Mouse (Mus musculus): Measurements from ENCODE around the gene Epha3.

The Epha3 gene

GRCm38 (mm10) chr16:63783544-63783943 lies 80.4 kb downstream of the Epha3 start:
- DNase-seq (ENCODE audit: low spot score): no peak

DNA sequence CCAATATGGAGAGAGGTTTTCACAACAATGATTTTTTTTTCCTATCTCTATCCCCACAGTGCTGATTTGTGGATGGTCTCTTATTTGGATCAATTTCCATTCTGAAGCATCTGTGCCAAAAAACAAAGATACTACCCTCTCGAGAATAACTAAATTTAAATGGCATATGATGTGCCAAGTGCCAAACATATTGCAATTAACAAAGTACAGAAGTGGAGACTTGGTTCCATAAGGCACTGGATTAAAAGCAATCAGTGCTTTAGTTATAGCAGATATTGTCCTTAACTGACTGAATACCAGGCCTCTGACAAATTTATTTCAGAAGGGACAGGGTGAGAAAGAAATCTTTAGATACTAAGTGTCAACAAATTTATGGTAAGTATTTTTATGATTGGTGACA lies 81.9 kb downstream of the Epha3 start:
- DNase-seq (ENCODE audit: low spot score): no peak

DNA sequence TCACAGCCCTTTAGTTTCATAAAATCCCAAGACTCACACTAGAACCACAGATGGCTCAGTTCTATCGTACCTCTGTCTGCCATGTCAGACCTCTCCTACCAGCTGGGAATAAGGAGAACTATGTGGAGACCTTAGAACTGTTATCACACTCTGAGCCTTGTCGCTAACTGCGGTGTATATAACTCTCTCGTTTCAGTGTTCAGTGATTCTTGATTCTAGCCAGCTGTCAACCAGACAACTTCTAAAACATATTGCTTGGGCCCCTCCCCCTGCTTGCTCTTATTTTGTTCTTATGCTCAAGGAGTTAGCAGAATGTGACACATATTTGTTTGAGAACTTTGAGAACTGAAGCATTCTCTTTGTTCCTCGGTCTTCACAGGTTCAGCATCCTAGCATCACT lies 83.8 kb downstream of the Epha3 start:
- no peak for DNase-seq (ENCODE audit: low spot score)

- DNase-seq (ENCODE audit: low spot score): no peak
These were observed 86.2 kb downstream of the Epha3 start for GRCm38 (mm10) chr16:63777811-63778210.

- DNase-seq (ENCODE audit: low spot score): no peak
These were observed 91.4 kb downstream of the Epha3 start for GRCm38 (mm10) chr16:63772566-63772965.

DNA sequence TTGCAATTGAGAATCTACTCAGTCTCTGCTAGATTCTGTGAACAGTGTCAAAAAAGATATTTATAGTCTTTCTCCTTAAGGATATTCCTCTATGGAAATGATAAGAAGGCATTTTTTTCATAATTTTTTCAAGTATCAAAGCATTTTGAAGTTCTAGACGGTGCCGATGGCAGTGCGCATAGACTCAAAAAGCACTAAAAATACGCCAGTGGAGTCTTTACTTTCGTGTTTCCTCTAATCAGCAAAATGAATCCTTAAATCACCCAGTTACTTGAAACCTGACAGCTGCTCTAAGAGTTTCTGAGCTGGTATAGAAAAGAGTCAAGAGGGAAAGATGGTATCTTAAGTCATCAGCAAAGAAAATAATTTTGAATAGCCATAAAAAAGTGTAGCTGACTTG lies 96.4 kb downstream of the Epha3 start:
- no peak for DNase-seq (ENCODE audit: low spot score)

- no peak for DNase-seq (ENCODE audit: low spot score)
These were observed 102.8 kb downstream of the Epha3 start for GRCm38 (mm10) chr16:63761177-63761576.

DNA sequence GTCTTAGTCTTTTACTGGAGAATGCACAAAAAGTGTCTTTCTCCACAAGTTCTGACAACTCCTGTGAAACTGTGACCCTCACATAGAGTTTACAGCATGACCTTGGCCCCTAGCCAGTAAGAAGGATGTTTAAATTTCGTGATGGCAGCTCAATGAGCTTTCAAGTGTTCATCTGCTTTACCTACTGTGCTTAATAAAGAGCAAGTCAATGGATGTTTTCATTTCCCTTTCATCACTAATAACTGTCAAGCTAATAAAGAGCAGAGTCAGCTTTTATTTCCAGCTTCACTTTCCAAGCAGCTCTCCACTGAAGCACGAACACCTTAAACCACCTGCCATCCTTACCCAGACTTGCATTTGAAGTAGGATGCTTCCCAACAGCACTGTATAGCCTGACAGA lies 103.9 kb downstream of the Epha3 start:
- DNase-seq (ENCODE audit: low spot score): no peak

GRCm38 (mm10) chr16:63753052-63753451 lies 110.9 kb downstream of the Epha3 start:
- DNase-seq (ENCODE audit: low spot score): no peak

DNA sequence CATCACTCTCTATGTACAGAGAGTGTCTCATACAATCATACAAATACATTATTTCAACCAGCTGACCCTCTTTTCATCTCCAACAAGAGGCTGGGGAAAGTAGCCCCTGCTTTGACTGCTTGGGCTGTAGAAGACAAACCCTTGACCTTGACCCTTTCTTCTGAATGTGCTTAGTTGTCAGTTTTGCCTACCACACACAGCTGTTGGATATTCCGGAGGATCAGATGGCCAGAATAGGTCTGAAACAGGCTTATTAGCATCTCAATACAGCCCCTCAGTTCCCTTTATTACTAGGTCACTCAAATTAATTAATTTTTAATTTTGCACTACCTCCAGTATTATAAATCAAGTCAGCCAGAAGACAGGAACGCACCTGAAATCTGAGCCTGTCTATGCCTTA lies 116.2 kb downstream of the Epha3 start:
- no peak for DNase-seq (ENCODE audit: low spot score)

- DNase-seq (ENCODE audit: low spot score): no peak
These were observed 118.5 kb downstream of the Epha3 start for GRCm38 (mm10) chr16:63745465-63745864.

GRCm38 (mm10) chr16:63743208-63743854 lies 120.6 kb downstream of the Epha3 start:
- no peak for DNase-seq (ENCODE audit: low spot score)

DNA sequence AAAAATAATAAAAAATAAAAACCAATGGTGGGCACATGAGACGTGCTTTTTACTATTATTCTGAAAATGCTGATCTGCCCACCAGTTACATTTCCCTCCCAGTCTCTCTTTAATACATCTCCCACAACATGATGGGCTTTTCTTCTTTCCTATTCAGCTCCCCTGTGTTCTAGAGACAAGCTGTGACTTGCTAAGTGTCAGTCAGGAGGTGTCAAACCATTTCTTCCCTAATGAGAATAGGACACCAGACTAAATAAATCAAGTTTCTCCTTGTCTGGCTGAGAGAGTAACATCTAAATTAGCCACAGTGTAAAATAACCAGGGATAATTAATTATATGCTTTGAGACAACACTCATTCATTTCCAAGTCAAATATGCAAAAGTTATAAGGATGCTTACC lies 144.7 kb downstream of the Epha3 start:
- no peak for DNase-seq (ENCODE audit: low spot score)

DNA sequence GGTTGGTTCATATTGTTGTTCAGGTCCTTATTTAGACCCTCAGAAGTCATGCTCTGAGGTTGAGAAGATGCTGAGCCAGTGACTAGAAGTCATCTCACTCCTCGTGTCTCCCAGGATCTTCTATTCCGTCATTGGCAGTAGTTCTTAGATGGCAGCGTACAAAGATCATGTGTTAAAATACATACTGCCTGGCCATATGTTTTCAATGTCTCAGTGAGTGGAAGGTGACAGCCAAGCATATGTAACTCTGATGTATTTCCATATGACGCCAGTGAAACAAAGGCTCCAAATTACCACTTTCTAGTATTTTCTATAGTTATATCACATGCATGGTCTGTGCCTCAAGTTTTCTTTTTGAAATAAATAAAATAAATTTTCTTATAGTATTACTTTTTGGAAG lies 146.7 kb downstream of the Epha3 start:
- DNase-seq (ENCODE audit: low spot score): no peak

- no peak for DNase-seq (ENCODE audit: low spot score)
These were observed 156.8 kb downstream of the Epha3 start for GRCm38 (mm10) chr16:63706912-63707868.

DNA sequence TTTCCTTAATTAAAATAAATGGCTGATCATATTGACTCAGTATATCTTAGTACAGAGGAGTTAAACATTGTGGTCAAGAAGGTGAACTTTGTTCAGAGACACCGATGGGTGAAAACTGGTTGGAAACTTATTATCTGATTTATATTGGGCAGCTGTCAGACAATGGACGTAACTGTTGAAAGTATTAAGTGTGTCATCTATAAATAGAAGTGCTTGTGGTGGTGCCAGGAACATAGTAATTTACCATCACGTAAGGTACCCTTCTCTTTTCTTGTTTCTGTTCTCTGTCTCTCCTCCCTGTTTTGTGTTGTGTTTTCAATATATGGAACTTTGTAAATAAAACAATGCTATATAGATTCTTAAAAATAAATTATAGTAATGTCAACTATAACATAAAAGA lies 174.6 kb downstream of the Epha3 start:
- no peak for DNase-seq (ENCODE audit: low spot score)

GRCm38 (mm10) chr16:63684211-63684610 lies 179.8 kb downstream of the Epha3 start:
- DNase-seq (ENCODE audit: low spot score): no peak

DNA sequence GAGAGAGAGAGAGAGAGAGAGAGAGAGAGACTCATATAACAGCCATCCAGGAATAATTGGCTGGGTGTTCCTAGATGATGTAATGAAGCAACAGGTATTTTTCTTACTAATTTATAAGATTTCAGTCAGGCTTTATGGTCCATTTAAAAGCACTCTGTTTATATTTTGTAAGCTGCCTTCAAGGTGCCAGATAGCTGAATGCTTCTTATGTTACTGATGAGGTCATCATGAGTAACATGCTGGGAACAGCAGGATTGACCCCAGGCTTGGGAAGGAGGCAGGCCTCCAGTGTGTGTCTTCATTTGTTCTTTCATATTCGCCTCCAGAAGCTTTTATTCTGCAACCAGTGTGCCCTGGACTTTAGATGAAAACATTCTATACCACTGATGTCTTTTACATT lies 189.5 kb downstream of the Epha3 start:
- no peak for DNase-seq (ENCODE audit: low spot score)

GRCm38 (mm10) chr16:63673236-63673840 lies 190.6 kb downstream of the Epha3 start:
- DNase-seq (ENCODE audit: low spot score): no peak

GRCm38 (mm10) chr16:63665897-63666464 lies 198.0 kb downstream of the Epha3 start:
- DNase-seq (ENCODE audit: low spot score): no peak

DNA sequence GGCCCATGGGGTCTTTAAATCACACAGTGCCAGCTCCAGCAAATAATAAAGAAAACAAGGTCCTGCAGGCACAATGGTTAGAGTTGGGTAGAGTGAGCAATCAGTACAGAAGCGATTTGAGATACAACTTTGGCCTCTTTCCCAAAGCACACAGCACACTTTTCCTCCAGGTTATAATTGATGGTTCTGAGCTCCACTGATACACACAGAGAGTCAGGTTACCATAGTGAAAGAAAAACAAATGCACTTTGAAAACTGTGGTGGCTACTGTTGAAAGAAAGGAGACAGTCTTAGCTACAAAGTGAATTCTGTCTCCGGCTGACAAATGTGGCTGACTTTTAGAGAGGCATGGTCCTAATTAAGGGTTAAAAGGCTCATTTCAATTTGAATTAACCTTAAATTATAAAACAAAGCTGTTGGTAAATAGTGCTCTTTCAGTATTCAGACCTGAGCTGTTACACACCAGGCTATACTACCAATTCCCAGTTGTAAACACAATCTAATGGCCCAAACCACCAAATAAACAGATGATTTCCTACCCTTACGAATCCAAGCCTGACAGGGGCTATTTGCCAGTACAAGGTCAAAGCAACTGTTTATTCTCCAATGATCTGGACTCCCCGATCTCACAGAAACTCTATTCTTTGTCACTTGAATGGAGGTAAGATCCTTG lies 205.5 kb downstream of the Epha3 start:
- DNase-seq (ENCODE audit: low spot score): no peak

GRCm38 (mm10) chr16:63657743-63658142 lies 206.2 kb downstream of the Epha3 start:
- no peak for DNase-seq (ENCODE audit: low spot score)
